ENCODE assay signal across 9 mouse cellular contexts in genomic region chr19:6383470-6383869, GRCm38 (mm10). TPM values are rescaled to one million over a fixed set of nuclear protein-coding genes. Genes with fewer than 3 reads are reported as not detected.
DNase-seq lines count a peak whose midpoint lies in the region; ATAC-seq and TF ChIP-seq lines count a peak whose summit lies in the region.
"Had no signal": no experiment of that assay in that cellular context is flagged by ENCODE, and none has a peak within 500 bp of the region (broad histone marks: within the 10 kb centered on the region; RNA-seq: fewer than 3 reads in every experiment).

No protein-coding gene starts in this region.

- 45% methylated on average over 5 of the region's 5 CpGs for WGBS in limb, embryonic 13.5 days

- H3K27me3 ChIP-seq in limb, embryonic 13.5 days: no peaks in the 10 kb centered on the region

- peak; percentile 74 for DNase-seq in gastrocnemius, adult 18-20 months (ENCODE audit: low spot score)
- no peak for DNase-seq in gastrocnemius, postnatal 10 days
- no peak for DNase-seq in layer of hippocampus, adult 2 months (ENCODE audit: low spot score in 2 of 2)
- no peak for DNase-seq in layer of hippocampus, adult 9-10 months (ENCODE audit: low spot score)
- peak; percentile 87 for DNase-seq in gastrocnemius, adult 2 months
- DNase-seq in left cerebral cortex, postnatal 36 days (ENCODE audit: low spot score in 2 of 2): no peak
- DNase-seq in layer of hippocampus, postnatal 25 days (ENCODE audit: extremely low spot score in 1 of 2, low spot score in 1 of 2): no peak

- no peak for TF ChIP-seq CTCF in layer of hippocampus, adult 2 months (conservative IDR thresholded peaks at IDR 0.05)
- no peak for TF ChIP-seq CTCF in gastrocnemius, adult 2 months (IDR thresholded peaks at IDR 0.05)

- no peak overlapping the region for H3K9ac ChIP-seq in limb, embryonic 13.5 days

- H3K36me3 ChIP-seq in limb, embryonic 13.5 days: peaks cover 15% of the 10 kb centered on the region

- no peak overlapping the region; the same call in 1 of the 2 replicates for H3K4me2 ChIP-seq in limb, embryonic 13.5 days (replicated peaks)
- H3K4me2 ChIP-seq: liver, embryonic 11.5 days had no signal

- peak overlapping the region; percentile 55; the same call in 1 of the 2 replicates for H3K27ac ChIP-seq in layer of hippocampus, adult 2 months
- peak overlapping the region; percentile 98 for H3K27ac ChIP-seq in gastrocnemius, adult 2 months
- peak overlapping the region; percentile 48 for H3K27ac ChIP-seq in limb, embryonic 13.5 days

- peaks cover 19% of the 10 kb centered on the region for H3K4me1 ChIP-seq in limb, embryonic 13.5 days

- intact Hi-C loops in gastrocnemius, adult 2 months (cut with DNase I): no loop called here
- intact Hi-C loops in left cerebral cortex, postnatal 36 days (cut with DNase I): no loop called here

- H3K4me3 ChIP-seq in layer of hippocampus, adult 2 months: no peak overlapping the region
- H3K4me3 ChIP-seq in gastrocnemius, adult 2 months: peak overlapping the region; percentile 71
- no peak overlapping the region for H3K4me3 ChIP-seq in limb, embryonic 13.5 days

- ATAC-seq in limb, embryonic 13.5 days (ENCODE audit: low FRiP score, low read depth): no peak

- H3K9me3 ChIP-seq in limb, embryonic 13.5 days: no peaks in the 10 kb centered on the region

RNA-seq across cellular contexts. Expression of gene Pygm, which starts 0.7 kb away (rescaled TPM):
- total RNA-seq in gastrocnemius, adult 18-20 months (2021): 1,000 to 10,000 TPM; 7,185 to 8,344 TPM
- total RNA-seq in gastrocnemius, postnatal 10 days (2021): 1,000 to 10,000 TPM; 3,066 to 3,425 TPM
- 10 to 100 TPM; 13.0 to 18.8 TPM for total RNA-seq in layer of hippocampus, adult 2 months (2021)
- total RNA-seq in gastrocnemius, adult 2 months (2021): over 10,000 TPM in 1 of 2 experiments, 1,000 to 10,000 TPM in 1; 6,181 to 10,031 TPM
- 13.2 and 14.4 TPM in 2 replicates for polyA plus RNA-seq in limb, embryonic 13.5 days (2015; fragmentation: Nextera tagmentation; extraction: Ambion mirVana)
- 10 to 100 TPM; 29.2 to 33.3 TPM for total RNA-seq in left cerebral cortex, postnatal 36 days (2021)
- total RNA-seq in layer of hippocampus, postnatal 25 days (2021): 10 to 100 TPM; 26.6 to 32.3 TPM

RNA-seq across cellular contexts. Expression of gene Rasgrp2, which starts 15.7 kb away (rescaled TPM):
- 10 to 100 TPM in 1 of 2 experiments, 1 to 10 TPM in 1; 8.3 to 18.2 TPM for total RNA-seq in gastrocnemius, adult 18-20 months (2021)
- 10 to 100 TPM; 30.5 to 31.4 TPM for total RNA-seq in gastrocnemius, postnatal 10 days (2021)
- total RNA-seq in layer of hippocampus, adult 2 months (2021): 10 to 100 TPM; 31.3 to 36.7 TPM
- 10 to 100 TPM; 14.9 to 24.6 TPM for total RNA-seq in gastrocnemius, adult 2 months (2021)
- 15.2 and 17.7 TPM in 2 replicates for polyA plus RNA-seq in limb, embryonic 13.5 days (2015; fragmentation: Nextera tagmentation; extraction: Ambion mirVana)
- 10 to 100 TPM; 47.5 to 72.6 TPM for total RNA-seq in left cerebral cortex, postnatal 36 days (2021)
- 10 to 100 TPM; 29.3 to 29.8 TPM for total RNA-seq in layer of hippocampus, postnatal 25 days (2021)

RNA-seq across cellular contexts. Expression of gene Sf1, which starts 20.0 kb away (rescaled TPM):
- 10 to 100 TPM; 76.2 to 89.8 TPM for total RNA-seq in gastrocnemius, adult 18-20 months (2021)
- total RNA-seq in gastrocnemius, postnatal 10 days (2021): 100 to 1,000 TPM in 1 of 2 experiments, 10 to 100 TPM in 1; 88.6 to 123 TPM
- 100 to 1,000 TPM; 208 to 222 TPM for total RNA-seq in layer of hippocampus, adult 2 months (2021)
- 10 to 100 TPM; 95.2 to 98.6 TPM for total RNA-seq in gastrocnemius, adult 2 months (2021)
- polyA plus RNA-seq in limb, embryonic 13.5 days (2015; fragmentation: Nextera tagmentation; extraction: Ambion mirVana): 130 and 148 TPM in 2 replicates
- 100 to 1,000 TPM; 158 to 227 TPM for total RNA-seq in left cerebral cortex, postnatal 36 days (2021)
- 100 to 1,000 TPM; 180 to 215 TPM for total RNA-seq in layer of hippocampus, postnatal 25 days (2021)

RNA-seq across cellular contexts. Expression of gene Nrxn2, which starts 35.1 kb away (rescaled TPM):
- total RNA-seq in gastrocnemius, adult 18-20 months (2021): 1 to 10 TPM; 1.1 to 1.3 TPM
- total RNA-seq in gastrocnemius, postnatal 10 days (2021): 1 to 10 TPM; 3.1 to 3.3 TPM
- 100 to 1,000 TPM; 405 to 437 TPM for total RNA-seq in layer of hippocampus, adult 2 months (2021)
- total RNA-seq in gastrocnemius, adult 2 months (2021): 1 to 10 TPM in 1 of 2 experiments, under 1 TPM in 1; 0.77 to 2.0 TPM
- polyA plus RNA-seq in limb, embryonic 13.5 days (2015; fragmentation: Nextera tagmentation; extraction: Ambion mirVana): 1.5 and 1.6 TPM in 2 replicates
- 100 to 1,000 TPM; 635 to 658 TPM for total RNA-seq in left cerebral cortex, postnatal 36 days (2021)
- total RNA-seq in layer of hippocampus, postnatal 25 days (2021): 100 to 1,000 TPM; 404 to 465 TPM

RNA-seq across cellular contexts. Expression of gene Map4k2, which starts 42.5 kb away (rescaled TPM):
- total RNA-seq in gastrocnemius, adult 18-20 months (2021): 1 to 10 TPM; 7.4 to 8.3 TPM
- 10 to 100 TPM; 11.9 to 19.3 TPM for total RNA-seq in gastrocnemius, postnatal 10 days (2021)
- 100 to 1,000 TPM in 1 of 2 experiments, 10 to 100 TPM in 1; 81.9 to 105 TPM for total RNA-seq in layer of hippocampus, adult 2 months (2021)
- 10 to 100 TPM; 13.1 to 14.2 TPM for total RNA-seq in gastrocnemius, adult 2 months (2021)
- 11.8 and 15.5 TPM in 2 replicates for polyA plus RNA-seq in limb, embryonic 13.5 days (2015; fragmentation: Nextera tagmentation; extraction: Ambion mirVana)
- 100 to 1,000 TPM in 1 of 2 experiments, 10 to 100 TPM in 1; 93.5 to 107 TPM for total RNA-seq in left cerebral cortex, postnatal 36 days (2021)
- 10 to 100 TPM; 66.3 to 78.4 TPM for total RNA-seq in layer of hippocampus, postnatal 25 days (2021)

Comparison
In these comparisons a context has a peak if more than half of its experiments do, and no peak if none do; other contexts are left out.
1. DNase-seq: peak in gastrocnemius, adult 18-20 months (single experiment) and gastrocnemius, adult 2 months (single experiment); none in gastrocnemius, postnatal 10 days (single experiment), layer of hippocampus, adult 2 months (0 of 2), layer of hippocampus, adult 9-10 months (single experiment), left cerebral cortex, postnatal 36 days (0 of 2) and layer of hippocampus, postnatal 25 days (0 of 2).
2. H3K27ac ChIP-seq: peak in every context shown above with its lines; median percentile 98 in gastrocnemius, adult 2 months; 55 in layer of hippocampus, adult 2 months; 48 in limb, embryonic 13.5 days.
3. RNA of gene Pygm, which starts 0.7 kb away (total RNA-seq): 6,181 to 10,031 TPM in gastrocnemius, adult 2 months, 7,185 to 8,344 TPM in gastrocnemius, adult 18-20 months and 3,066 to 3,425 TPM in gastrocnemius, postnatal 10 days; 29.2 to 33.3 TPM in left cerebral cortex, postnatal 36 days, 26.6 to 32.3 TPM in layer of hippocampus, postnatal 25 days and 13.0 to 18.8 TPM in layer of hippocampus, adult 2 months; every median in the first group is over 10 times any median in the second.